Mouse (Mus musculus) lung, postnatal 10 days (tissue): ENCODE measurements at regions not wholly inside any gene's neighbourhood (a gene's known extent, or its start where the extent isn't known, plus 50 kb on each side); places are given as distances from the start of the nearest gene placed in this dataset.
A peak's percentile ranks its signal among the peaks of the same experiment; 100 is the strongest.

Source experiments
- DNase-seq: peaks from one replicate; pipeline ENCODE4 v3.0.0; 2021

DNA sequence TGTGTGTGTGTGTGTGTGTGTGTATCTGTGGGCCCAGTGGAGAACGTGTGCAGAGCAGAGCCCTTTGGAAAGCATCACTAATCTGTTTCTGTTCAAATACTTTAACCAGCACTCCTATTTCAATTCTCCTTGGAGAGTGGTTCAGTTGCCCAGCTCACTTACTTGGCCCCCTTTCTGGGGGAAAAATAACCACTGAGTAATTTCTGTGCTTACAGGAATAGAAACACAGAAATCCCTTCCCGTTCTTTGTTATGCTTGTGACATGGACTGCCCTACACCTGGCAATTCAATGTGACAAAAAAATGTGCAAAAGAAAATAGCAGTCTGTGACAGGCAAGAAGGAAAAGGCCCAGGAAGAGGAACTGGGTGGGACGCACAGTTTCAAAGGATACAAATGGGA, 249.7 kb downstream of the Btg1 start:
- DNase-seq: no peak

DNA sequence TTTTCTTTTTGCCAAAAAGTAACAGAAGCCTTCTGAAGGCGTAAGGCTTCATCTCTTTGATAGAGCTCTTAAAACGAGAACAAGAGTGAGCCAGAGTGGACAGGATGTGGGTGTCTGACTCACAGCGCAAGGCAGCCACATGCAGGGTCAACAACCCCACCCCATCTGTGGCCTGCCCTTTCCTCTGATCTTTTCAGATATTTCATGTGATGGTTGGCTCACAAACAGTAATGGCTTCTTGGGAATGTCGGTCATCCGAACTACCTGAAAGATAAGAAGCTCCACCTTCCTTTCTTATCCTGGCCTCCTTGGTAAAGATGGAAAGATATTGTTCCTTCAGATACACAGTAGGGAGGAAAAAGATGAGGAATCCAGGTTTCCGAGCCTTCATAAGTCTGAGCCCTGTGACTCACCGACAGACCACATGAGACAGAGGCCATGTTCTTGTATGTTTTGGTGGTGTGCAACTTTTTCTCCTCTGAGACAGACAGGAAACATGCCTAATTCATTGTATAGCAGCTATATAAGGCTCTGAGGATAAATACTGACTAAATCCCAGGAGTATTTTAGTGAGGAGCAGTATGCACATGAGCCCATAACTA, 254.9 kb downstream of the Btg1 start:
- no peak for DNase-seq

DNA sequence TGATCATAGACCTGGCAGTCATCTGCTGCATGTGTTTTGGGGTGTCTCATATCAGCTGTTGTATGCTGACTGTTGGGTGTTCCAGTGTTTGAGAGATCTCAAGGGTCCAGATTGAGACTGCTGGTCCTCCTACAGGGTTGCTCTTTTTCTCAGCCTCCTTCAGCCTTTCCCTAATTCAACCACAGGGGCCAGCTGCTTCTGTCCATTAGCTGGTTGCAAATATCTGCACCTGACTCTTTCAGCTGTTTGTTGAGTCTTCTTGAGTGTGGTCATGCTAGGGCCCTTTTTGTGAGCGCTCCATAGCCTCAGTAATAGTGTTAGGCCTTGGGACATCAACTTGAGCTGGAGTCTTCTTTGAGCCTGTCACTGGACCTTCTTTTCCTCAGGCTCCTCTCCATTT, 257.8 kb downstream of the Btg1 start:
- no peak for DNase-seq

DNA sequence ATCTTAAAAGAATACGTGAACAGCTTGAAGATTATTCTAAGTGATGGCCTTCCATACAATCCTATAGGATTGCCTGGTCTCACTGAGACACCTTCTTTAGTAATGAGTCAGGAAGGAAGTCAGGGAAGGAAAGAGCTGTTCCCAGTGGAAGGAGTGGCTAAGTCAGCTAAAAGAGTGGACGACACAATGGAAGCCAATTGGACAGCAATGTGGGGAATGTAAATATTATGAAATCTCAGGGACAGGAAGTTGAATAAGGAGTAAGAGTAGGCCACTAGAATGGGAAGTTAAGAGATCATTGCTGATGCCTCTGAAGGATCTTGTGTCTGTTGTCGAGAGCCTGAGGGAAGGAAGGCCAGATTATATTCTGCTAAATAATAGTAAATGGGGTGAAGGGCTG, 258.9 kb downstream of the Btg1 start:
- peak; percentile 42 for DNase-seq

DNA sequence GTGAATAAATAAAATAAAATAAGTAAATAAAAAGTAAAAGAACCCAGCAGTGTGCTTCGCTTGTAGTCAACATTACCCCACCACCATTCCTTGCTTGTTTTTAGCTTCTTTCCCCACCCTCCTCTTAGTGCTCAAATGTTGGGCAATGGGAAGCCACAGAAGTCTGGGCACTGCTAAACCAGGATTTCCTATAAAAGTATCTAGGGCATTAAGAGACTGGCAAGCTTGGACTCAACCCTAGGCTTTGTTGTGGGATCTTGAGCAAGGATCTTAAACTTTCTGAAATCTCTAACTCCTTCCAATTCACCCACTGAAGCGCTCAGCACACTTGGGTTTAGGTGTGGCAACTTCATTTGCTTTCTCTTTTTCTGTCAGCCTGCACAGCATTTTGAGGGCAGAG, 262.6 kb downstream of the Btg1 start:
- DNase-seq: no peak

DNA sequence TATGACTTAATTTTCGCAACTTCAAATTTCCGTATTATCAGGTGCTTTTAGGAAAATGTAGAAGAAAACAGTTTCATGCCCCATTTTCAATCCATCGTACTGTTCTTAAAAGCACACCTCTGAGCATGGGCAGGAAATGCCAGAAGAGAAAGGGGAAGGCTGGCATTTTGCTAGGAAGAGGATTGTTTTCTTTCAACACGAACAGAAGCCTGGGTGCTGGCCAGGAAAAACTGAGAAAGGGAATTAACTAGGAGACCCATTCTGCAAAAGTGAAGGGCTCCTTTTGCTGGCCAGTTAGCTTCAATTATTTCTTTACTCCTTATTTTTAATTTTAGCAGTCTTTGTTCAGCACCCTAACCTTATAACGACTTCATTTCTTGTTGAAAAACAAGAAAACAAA, 264.0 kb downstream of the Btg1 start:
- DNase-seq: peak; percentile 22

DNA sequence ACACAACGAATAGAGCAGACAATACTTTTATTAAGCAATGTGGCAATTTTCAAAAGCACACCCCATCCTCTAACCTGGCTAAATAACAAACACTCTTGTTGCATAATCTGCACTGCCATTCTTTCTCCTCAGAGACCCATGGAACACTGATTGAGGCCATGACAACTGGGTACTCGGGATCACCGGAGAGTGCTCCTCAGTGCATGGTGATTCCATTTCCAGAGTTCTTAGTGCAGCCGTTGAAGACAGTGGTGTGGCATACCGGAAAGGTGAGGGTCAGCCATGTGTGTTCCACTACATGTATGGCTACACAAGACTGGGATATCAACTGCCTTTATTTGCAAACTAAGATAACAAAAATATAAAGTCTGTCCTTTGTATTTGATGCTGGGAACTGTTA, 264.4 kb downstream of the Btg1 start:
- DNase-seq: no peak

DNA sequence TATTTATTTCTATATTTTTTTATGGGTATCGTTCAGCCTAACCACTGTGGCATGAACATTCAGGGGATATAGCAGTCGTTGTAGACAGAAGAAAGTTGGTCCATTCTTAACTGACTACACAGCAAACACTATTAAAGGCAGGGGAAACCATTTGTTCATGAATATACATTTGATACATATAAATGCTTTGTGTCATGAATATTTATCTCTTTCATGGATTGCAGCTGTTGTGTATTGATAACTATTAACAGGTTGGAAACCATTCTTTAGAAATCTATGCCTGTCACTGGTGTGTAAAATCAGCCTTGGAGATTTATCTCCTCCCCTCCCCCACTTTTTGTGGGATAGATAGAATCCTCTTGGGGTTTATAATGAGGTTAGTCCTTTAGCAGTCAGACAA, 264.9 kb downstream of the Btg1 start:
- no peak for DNase-seq

DNA sequence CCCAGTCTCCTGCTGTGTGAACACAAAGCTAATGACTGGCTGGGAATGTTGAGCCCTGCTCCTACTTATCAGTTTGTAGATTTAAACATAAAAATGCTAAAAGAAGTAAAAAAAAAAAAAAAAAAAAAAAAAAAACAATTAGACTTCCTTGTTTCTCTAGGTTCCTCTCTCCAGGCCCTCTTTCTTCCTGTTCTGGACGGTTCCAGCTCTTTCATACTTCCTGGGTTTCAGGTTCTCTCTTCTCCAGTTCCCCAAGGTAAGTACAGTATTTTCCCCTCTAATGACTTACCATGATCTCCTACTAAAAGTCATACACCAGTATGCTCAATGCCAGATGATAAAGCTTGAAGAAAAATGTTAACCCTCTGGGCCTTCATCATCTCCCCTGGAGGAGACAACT, 284.3 kb downstream of the Btg1 start:
- no peak for DNase-seq

DNA sequence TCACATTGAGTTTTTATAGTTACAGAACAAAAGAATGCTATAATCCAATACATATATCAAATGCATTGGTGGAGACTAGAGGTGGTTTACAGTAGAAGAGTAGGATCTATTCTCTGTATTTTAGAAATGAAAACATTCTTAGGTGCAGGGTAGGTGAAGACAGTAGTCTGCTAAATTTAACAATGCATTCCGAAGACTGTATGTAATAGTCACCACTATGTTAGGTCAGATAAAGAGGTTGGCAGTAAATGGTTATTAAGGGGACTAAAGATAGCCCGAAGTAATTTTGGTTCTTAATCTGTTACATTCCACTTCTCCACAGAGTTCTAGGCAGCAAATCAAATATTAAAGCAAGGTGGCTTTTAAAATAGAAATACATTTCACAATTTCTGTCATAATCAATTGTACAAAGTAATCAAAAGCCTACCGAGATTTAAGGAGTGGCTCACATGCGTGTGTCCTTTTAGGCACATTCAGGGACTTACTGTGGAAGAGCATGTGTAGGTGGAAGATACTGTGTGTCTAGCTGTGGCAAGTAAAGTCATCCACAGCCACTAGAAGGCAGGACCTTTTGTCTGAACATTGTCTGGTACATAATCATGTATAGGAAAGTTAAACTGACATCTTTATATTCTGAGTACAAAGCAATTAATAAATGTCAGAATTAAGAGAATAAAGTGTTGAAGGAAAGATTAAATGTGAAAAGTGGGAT, 288.4 kb downstream of the Btg1 start:
- no peak for DNase-seq

DNA sequence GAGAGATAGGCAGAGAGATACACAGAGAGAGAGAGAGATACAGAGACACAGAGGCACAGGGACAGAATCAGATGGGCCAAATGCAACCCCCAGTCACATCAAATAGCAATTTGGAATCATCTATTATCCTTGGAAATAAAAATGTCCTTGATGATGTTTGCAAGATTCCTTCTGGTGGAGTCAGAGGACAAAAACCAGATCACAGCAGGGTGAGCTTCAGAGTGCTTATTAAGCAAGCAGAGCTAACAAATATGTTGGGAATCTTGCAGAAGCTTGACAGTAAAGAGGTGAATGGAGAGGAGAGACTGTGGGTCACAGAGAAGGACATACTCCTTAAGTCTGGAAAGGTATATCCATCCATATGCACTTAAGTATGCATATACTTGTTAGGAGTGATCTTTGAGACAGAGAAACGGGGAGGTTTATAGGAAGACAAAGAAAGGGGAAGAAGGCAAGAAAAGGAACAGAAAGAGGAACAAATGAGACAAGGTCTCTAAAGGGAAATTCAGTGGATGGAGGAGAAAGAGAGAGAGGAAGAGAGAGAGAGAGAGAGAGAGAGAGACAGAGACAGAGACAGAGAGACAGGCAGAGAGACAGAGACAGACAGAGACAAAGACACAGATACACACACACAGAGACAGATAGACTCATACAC, 293.0 kb downstream of the Btg1 start:
- DNase-seq: no peak

DNA sequence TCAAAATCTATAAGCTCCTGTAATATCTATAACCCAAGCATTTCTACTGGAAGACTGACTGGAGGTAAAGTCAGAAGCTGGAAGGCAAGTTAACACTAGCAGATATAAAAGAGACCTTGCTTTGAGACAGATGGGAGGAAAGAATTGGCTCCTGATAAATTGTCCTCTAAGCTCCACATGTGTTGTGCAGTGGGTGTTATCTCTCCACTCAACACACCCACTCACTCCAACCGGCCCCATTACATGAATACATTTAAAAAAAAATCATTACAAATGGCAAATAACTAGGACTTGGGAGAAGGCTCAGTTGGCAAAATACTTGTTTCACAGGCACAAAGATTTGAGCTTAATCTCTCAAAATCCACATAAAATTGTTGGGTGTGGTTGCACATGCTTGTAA, 304.4 kb downstream of the Btg1 start:
- no peak for DNase-seq

DNA sequence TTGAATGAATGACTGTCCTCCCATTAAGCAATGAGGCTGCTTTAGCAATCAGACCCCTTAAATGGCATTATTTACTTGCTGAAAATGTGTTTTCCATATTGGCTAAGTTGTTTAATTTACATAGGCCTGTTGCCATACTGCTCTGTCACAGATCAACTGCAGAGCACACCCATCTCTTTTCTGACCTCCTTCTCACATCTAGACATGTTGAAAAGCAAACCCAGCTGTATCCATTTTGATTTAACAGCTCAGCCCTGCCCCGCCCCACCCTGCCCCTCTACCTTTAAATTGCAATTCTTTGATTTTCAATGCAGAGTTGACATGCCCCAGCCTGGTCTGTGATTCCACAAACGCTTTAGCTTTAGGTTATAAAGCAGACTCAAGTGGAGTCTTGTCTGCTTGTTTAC, 307.5 kb downstream of the Btg1 start:
- DNase-seq: no peak

DNA sequence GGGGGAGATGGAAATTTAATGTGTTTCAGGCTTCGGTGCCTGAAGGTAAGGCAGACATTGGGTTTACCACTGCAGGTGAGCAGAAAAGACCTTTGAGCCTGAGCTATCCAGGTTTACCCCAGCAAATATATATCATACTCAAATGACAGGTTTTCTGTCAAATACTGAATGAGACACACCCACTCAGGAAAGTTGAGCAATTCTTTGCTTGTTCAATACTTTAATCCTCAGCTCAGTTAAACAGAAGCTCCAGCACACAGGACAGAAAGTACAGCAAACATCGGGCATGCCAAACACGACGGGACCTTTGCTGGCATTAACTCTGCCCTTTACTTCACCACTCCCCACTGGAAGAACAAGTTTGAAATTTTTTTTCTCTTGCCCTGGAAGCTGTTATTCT, 307.9 kb downstream of the Btg1 start:
- peak; percentile 11 for DNase-seq

DNA sequence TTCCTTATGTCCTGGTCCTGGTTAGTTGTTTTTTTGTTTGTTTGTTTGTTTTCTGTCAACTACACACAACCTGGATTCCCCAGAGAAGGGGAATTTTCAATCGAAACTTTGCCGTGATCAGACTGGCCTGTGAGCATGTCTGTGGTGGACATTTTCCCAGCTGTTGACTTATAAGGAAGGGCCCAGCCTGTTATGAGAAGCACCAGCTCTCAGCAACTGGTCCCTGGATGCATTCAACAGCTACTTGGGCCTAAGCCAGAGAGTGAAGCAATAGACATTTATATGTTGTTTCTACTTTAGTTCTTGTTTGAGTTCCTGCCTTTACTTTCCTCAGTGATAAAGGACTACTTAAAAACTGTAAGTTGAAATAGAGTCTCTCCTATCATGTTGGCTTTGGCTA, 309.0 kb downstream of the Btg1 start:
- DNase-seq: peak; percentile 31

DNA sequence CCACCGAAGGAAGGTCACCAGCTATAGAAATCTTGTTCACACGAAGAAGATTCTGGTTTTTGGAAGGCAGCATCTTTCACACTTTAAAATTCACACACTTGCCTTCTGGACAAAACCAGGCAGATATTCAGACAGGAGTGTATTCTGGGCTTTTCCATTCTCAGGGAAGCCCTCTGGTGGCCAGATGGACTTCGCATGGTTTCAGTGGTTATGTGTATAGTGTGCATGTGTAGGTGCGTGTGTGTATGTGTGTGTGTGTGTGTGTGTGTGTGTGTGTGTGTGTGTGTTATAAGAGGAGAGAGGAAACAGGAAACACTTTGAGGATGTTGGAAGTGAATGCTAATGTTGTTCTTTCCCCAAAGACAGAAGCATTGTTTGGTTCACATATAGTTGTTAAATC, 317.9 kb downstream of the Btg1 start:
- peak; percentile 83 for DNase-seq

DNA sequence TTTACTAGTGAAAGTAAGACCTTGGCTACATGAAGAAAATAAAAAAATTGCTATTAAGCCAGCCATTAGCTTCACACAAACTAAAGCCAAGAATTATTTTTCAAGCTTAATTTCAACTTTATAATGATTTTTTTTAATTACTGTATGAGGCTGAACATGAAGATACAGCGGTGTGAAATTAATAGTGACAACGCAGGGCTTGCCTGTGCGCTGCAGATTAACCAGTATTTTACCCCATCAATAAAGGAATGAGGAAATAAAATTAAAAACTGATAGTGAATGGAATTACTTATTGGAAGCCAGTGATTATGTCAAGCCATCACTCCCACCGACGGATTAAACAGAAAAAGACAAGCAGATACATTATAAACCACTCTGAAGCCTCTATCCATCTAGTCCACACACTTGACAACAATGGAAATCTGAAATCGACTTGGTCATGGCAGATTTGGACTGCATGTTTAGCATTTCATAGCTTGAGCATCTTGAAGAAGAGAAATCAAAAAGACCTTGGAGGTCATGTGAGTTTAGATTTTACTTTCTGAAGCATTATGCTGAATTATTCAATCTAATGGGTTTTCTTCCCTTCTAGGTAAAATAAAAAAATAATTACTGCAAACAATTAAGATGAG, 324.2 kb downstream of the Btg1 start:
- no peak for DNase-seq

DNA sequence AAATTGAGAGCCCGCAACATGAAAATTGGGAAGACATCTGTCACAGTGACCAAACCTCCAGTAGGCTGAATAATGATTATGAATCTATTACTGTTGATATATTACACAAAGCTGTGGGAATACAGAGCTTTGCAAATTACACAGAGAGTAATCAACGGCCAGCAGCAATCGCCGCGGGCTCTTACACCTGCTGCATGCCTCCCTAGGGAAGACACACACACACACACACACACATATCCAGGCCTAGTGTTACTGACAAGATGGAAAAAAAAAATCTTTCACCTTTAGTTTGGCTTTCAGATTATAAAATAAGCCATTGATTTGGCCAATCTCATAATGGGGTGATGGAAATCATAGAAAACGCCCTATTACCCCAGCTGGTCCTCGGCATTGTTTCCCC, 327.4 kb downstream of the Btg1 start:
- DNase-seq: no peak

DNA sequence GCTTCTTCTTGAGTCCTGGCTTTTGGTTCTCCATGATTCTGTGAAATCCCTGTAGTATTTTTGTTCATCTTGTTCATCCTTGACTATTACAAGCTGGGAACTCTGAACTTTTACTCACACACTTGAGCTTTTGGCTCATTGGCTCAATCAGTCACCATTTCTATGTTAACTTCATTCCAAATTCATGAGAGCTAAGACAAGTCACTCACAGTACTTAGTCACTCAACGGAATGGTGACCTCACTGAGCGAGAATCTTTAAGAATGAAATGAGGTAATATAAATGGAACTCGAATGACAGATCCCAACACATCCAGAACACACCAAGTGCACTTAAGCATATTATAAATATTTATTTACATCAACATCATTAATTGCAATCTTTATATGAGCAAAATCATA, 331.2 kb downstream of the Btg1 start:
- DNase-seq: no peak

DNA sequence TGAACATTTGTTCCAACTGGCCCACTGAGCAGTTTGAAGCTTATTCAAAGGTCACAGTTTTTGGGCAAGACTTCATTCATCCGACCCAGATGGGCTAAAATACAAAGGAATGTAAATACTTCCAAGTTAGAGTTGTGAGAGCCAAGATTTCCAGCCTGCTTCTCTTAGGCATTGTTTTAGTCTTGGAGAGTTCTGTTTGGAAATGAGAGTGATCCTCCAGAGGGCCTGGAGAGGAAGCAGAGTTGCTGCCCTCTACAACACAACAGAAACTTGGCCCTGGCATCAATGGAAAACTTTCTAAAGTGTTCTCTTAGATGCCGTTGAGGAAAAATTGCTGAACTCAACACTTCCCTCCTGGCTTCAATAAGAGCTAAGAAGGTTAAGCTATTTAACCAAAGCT, 332.1 kb downstream of the Btg1 start:
- DNase-seq: peak; percentile 68

DNA sequence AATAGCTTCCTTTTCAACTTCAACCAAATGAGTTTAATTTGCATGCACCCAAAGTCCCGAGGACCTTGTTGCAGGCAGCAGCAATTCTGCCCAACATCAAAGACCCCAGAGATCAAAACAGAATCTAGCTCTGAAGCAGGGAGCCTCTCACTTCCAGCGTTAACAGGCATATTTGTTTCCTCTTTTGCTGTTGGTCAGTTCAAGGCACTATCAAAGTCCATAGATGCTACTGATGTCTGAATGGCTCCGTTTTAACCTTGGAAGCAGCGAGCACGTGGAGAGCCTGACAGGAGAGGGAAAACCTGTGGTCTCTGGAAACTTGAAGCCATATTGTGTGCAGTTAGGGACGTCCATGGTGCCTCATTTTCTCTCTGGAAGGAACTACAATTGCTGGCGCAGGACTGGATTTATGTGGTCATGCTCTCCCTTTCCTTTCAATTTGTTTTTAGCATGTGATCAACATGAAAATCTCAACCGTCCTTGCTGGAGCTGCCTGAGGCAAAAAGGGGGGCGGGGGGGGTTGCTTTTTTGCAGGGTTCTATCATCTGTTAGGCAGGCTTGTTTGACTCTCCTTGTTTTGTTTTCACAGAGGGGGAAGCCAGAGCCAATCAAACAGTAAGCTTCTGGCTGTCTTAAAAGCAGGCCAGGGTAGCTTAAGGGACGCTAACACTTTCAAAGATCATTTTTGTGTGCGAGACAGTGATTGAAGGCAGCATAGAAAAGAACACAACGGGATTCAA, 338.4 kb downstream of the Btg1 start:
- DNase-seq: no peak

DNA sequence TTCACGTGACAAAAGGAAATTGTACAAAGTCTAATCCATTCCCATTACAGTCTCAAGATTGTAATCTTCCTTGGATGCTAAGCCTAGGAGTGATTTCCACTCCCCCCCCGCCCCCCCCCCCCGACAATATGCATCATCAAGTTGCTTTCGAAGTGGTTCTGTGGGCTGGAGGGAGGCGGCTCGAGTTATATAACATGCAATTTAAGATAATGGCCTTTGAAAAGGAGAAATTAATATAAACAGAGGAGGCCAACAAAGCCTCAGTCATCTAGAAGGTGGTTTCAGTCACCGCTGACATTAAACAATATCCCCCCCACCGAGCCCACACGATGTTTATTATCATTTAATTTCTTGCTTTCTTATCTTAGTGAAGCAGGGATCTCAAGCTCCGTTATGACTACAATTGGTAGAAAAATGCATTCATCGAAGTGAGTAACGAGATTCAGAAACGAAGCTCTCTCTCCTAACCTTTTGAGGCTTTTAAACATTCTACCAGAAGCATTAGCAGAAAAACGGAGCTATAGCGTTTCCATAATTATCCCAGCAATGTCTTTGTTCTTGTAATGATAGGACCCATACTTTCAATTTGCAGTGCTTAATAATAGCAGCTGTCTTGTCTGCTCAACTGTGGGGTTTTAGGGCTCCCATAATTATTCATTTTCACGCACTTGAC, 339.1 kb downstream of the Btg1 start:
- no peak for DNase-seq

DNA sequence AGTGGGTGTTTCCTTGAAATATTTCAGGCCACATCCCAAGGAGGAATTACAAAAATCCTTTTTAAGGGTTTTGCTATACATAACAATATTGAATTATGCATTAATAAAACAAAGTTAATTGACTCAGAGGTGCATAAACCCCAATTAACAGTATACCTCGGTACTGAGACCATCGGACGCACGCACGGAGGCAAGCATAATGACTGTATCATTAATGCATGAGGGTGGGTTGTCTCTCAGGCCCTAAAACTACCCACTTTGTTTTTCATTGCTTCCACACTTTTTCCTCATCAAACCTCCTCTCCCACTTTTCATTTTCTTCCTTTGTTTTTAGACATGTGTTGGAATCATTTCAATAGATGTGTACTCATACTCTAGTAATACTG, 339.6 kb downstream of the Btg1 start:
- no peak for DNase-seq
